In the genomic region with DNA sequence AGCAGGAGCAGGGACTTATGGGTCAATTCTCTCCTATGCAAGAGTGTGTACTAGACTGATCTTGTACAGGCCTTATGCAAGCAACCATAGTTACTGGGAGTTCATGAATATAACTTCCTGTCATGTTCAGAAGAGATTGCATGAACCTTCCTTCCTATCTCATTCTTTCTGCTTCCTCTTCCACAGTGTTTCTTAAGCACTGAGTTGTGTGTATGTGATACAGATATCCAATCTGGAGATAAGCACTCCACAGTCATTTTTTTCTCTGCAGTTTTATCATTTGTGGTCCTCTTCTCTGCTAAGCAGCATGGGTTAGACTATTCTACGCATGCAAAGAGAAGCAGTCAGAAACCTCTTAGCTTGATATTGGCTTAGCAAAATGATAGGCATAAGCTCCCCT, we compare ENCODE assay signal across 16 mouse cellular contexts.
"Had no signal": no experiment of that assay in that cellular context is flagged by ENCODE, and none has a peak within 500 bp of the region (broad histone marks: within the 10 kb centered on the region; RNA-seq: fewer than 3 reads in every experiment).

No protein-coding gene starts in this region.

- H3K4me3 ChIP-seq: neural tube, embryonic 13.5 days; neural tube, embryonic 15.5 days; stomach, embryonic 15.5 days had no signal

- H3K27ac ChIP-seq: neural tube, embryonic 13.5 days; neural tube, embryonic 15.5 days; stomach, embryonic 15.5 days; stomach, postnatal 0 days had no signal

- H3K27me3 ChIP-seq: neural tube, embryonic 13.5 days; neural tube, embryonic 15.5 days; stomach, embryonic 15.5 days had no signal

- H3K9ac ChIP-seq: neural tube, embryonic 13.5 days; neural tube, embryonic 15.5 days; stomach, embryonic 15.5 days had no signal

- H3K4me1 ChIP-seq: neural tube, embryonic 13.5 days; neural tube, embryonic 15.5 days; stomach, embryonic 15.5 days had no signal

- H3K9me3 ChIP-seq: neural tube, embryonic 13.5 days; neural tube, embryonic 15.5 days; stomach, embryonic 15.5 days had no signal

- DNase-seq: retina, postnatal 1 day; right cerebral cortex, adult 18-20 months; right cerebral cortex, postnatal 14 days; right cerebral cortex, postnatal 25 days; right cerebral cortex, postnatal 4 days; spleen, adult 18-20 months; thymus, adult 18-20 months; thymus, adult 2 months; thymus, postnatal 14 days; thymus, postnatal 25 days; thymus, postnatal 36 days; thymus, postnatal 4 days had no signal

- H3K36me3 ChIP-seq: neural tube, embryonic 13.5 days; neural tube, embryonic 15.5 days; stomach, embryonic 15.5 days had no signal
